Mouse (Mus musculus) forebrain, postnatal 0 days (tissue): ENCODE data around the gene Ip6k1. TPM values are rescaled to one million over a fixed set of nuclear protein-coding genes. Genes with fewer than 3 reads are reported as not detected.
"Not testable (repeated sequence)": the region's sequence is repeated elsewhere in the genome, so short reads cannot be mapped to it uniquely, and the experiment has no call there.

Source experiments
- ATAC-seq: fragments of 200-750 bp; cut with Nextera tagmentation; 2 replicates; pipeline ENCODE4 v1.8.0; 2017; ENCODE audit warnings: mild to moderate bottlenecking, moderate library complexity
- DNase-seq: peaks from one replicate; pipeline ENCODE4 v3.0.0-alpha.2; 2015
- H3K27ac ChIP-seq: fragments of 300-500 bp; sonication (generic); 2 replicates; pipeline ENCODE4 v1.5.1; 2014; ENCODE audit warnings: low read depth, mild to moderate bottlenecking, antibody characterized with exemption, low read length, moderate library complexity, mixed read lengths
- H3K27me3 ChIP-seq: fragments of 300-500 bp; sonication (generic); 2 replicates; pipeline ENCODE4 v1.6.1; 2014; ENCODE audit warnings: mild to moderate bottlenecking, low read length, mixed read lengths; ENCODE audit not compliant: insufficient read depth
- H3K36me3 ChIP-seq: fragments of 300-500 bp; sonication (generic); 2 replicates; pipeline ENCODE4 v1.6.1; 2014; ENCODE audit warnings: mild to moderate bottlenecking, moderate library complexity; ENCODE audit not compliant: insufficient read depth
- H3K4me1 ChIP-seq: fragments of 300-500 bp; sonication (generic); 2 replicates; pipeline ENCODE4 v1.6.1; 2014; ENCODE audit warnings: antibody characterized with exemption; ENCODE audit not compliant: insufficient read depth
- H3K4me2 ChIP-seq: fragments of 300-500 bp; sonication (generic); 2 replicates; pipeline ENCODE4 v1.6.1; 2014; ENCODE audit warnings: low read depth, mild to moderate bottlenecking, moderate library complexity
- H3K4me3 ChIP-seq: fragments of 300-500 bp; sonication (generic); 2 replicates; pipeline ENCODE4 v1.5.1; 2014; ENCODE audit warnings: low read depth, low read length, mixed read lengths
- H3K9ac ChIP-seq: fragments of 300-500 bp; sonication (generic); 2 replicates; pipeline ENCODE4 v1.6.1; 2014; ENCODE audit warnings: mild to moderate bottlenecking
- H3K9me3 ChIP-seq: fragments of 300-500 bp; sonication (generic); 2 replicates; pipeline ENCODE4 v1.6.1; 2016; ENCODE audit warnings: low read length
- CTCF ChIP-seq: sonication (generic); IDR thresholded peaks from 2 replicates; pipeline ENCODE4 v1.5.1; 2016; ENCODE audit warnings: antibody characterized with exemption, control low read depth, low read depth
- WGBS: fragments of 180-500 bp; shearing (Covaris S2); extraction: QIAGEN DNeasy Blood & Tissue Kit; methylation state at CpG from one replicate; pipeline ENCODE4 v1.1.7; 2014; 5-methylcytosine and 5-hydroxymethylcytosine counted together
- polyA plus RNA-seq: library from polyadenylated mRNA; unstranded; fragments of >200 nt; fragmentation: Nextera tagmentation; extraction: Ambion mirVana; gene quantifications from 2 replicates; pipeline ENCODE4 v1.2.1, GENCODE M21; 2015
- total RNA-seq: library from RNA; depleted of rRNA; stranded (reverse); fragments of >200 nt; gene quantifications from 2 replicates; pipeline ENCODE4 v1.2.3, GENCODE M21; 2014

Ip6k1 gene
- total and polyA plus RNA-seq, 2 experiments from 2014 or later, result 86.9 to 251 TPM

- ATAC-seq, result no peak
- Histone ChIP-seq H3K4me3 (no peak within 1 kb of the TSS), H3K9ac (no peak within 1 kb of the TSS), H3K36me3 (no peaks in the 10 kb centered on the region), H3K9me3 (no peaks in the 10 kb centered on the region), H3K4me2 (no peak within 1 kb of the TSS), H3K4me1 (no peaks in the 10 kb centered on the region), H3K27me3 (no peaks in the 10 kb centered on the region), H3K27ac (no peak within 1 kb of the TSS)
- 92% methylated on average over 5 of the region's 5 CpGs for WGBS
- TF ChIP-seq CTCF, result no peak
- no peak for DNase-seq
Observed at GRCm38 (mm10) chr9:107996049-107996448, 6.3 kb upstream of the Ip6k1 start, which contains the start of gene Gm20662. TSS of gene Gm20662 (plus strand) at chr9:107996349.

GRCm38 (mm10) chr9:108002778-108003530 lies 653 bp downstream of the Ip6k1 start:
- Histone ChIP-seq H3K4me1 (peaks cover 18% of the 10 kb centered on the region), H3K9me3 (no peaks in the 10 kb centered on the region), H3K36me3 (no peaks in the 10 kb centered on the region), H3K4me3 (peak overlapping the region; percentile 100), H3K9ac (peak overlapping the region; percentile 100), H3K4me2 (peak overlapping the region; percentile 76), H3K27me3 (no peaks in the 10 kb centered on the region), H3K27ac (peak overlapping the region; percentile 99)
- no peak for TF ChIP-seq CTCF
- WGBS, result under 1% methylated on average over 50 of the region's 50 CpGs
- ATAC-seq (peak; percentile 32), DNase-seq (peak; percentile 64)

- 8% methylated on average over 8 of the region's 8 CpGs for WGBS
- Histone ChIP-seq H3K4me1 (peaks cover 18% of the 10 kb centered on the region), H3K4me3 (peak overlapping the region; percentile 100), H3K36me3 (no peaks in the 10 kb centered on the region), H3K9ac (peak overlapping the region; percentile 100), H3K4me2 (peak overlapping the region; percentile 76), H3K27ac (peak overlapping the region; percentile 99), H3K9me3 (no peaks in the 10 kb centered on the region), H3K27me3 (no peaks in the 10 kb centered on the region)
- DNase-seq (no peak), ATAC-seq (no peak)
- TF ChIP-seq CTCF, result no peak
Observed at GRCm38 (mm10) chr9:108003531-108003890, 1.2 kb downstream of the Ip6k1 start.

GRCm38 (mm10) chr9:108008041-108008440 lies 5.7 kb downstream of the Ip6k1 start:
- ATAC-seq, result no peak
- no peaks in the 10 kb centered on the region for H3K27me3 ChIP-seq
- no peak for TF ChIP-seq CTCF
- no peak overlapping the region for H3K4me2 ChIP-seq
- no peak overlapping the region for H3K9ac ChIP-seq
- no peak overlapping the region for H3K27ac ChIP-seq
- H3K4me1 ChIP-seq, result peaks cover 15% of the 10 kb centered on the region
- DNase-seq, result no peak
- H3K9me3 ChIP-seq, result no peaks in the 10 kb centered on the region
- H3K36me3 ChIP-seq, result no peaks in the 10 kb centered on the region
- WGBS, result 89% methylated on average over 5 of the region's 5 CpGs
- H3K4me3 ChIP-seq, result no peak overlapping the region

GRCm38 (mm10) chr9:108010385-108010784 lies 8.1 kb downstream of the Ip6k1 start:
- no peak overlapping the region for H3K4me3 ChIP-seq
- H3K4me1 ChIP-seq, result 0 out of 2 replicates have a peak, but pooled peaks cover 1% of the 10 kb centered on the region
- H3K27ac ChIP-seq, result no peak overlapping the region
- ATAC-seq (no peak), DNase-seq (no peak)
- 0 out of 2 replicates have a peak, but pooled peaks cover 1% of the 10 kb centered on the region for H3K36me3 ChIP-seq
- H3K27me3 ChIP-seq, result no peaks in the 10 kb centered on the region
- no peak for TF ChIP-seq CTCF
- H3K4me2 ChIP-seq, result no peak overlapping the region
- H3K9me3 ChIP-seq, result no peaks in the 10 kb centered on the region
- H3K9ac ChIP-seq, result no peak overlapping the region

GRCm38 (mm10) chr9:108013577-108013976 lies 11.3 kb downstream of the Ip6k1 start:
- H3K9ac ChIP-seq, H3K27ac ChIP-seq, H3K36me3 ChIP-seq, ATAC-seq, H3K9me3 ChIP-seq, H3K4me2 ChIP-seq, DNase-seq, H3K4me3 ChIP-seq, H3K4me1 ChIP-seq, H3K27me3 ChIP-seq: not testable (repeated sequence)
- TF ChIP-seq CTCF, result peak; percentile 26; the same call in 1 of the 2 replicates
- 94% methylated on average over 2 of the region's 2 CpGs for WGBS

- no peak for TF ChIP-seq CTCF
- H3K9me3 ChIP-seq, result no peaks in the 10 kb centered on the region
- ATAC-seq (no peak), DNase-seq (no peak)
- H3K9ac ChIP-seq, result no peak overlapping the region
- no peaks in the 10 kb centered on the region for H3K27me3 ChIP-seq
- no peak overlapping the region for H3K27ac ChIP-seq
- no peak overlapping the region for H3K4me2 ChIP-seq
- no peaks in the 10 kb centered on the region for H3K4me1 ChIP-seq
- no peak overlapping the region for H3K4me3 ChIP-seq
- 74% methylated on average over 3 of the region's 3 CpGs for WGBS
- peaks cover 6% of the 10 kb centered on the region; the same call in 1 of the 2 replicates for H3K36me3 ChIP-seq
Observed at GRCm38 (mm10) chr9:108017127-108017526, 14.8 kb downstream of the Ip6k1 start.
